Mouse (Mus musculus): ENCODE measurements around the gene Brox.

DNA sequence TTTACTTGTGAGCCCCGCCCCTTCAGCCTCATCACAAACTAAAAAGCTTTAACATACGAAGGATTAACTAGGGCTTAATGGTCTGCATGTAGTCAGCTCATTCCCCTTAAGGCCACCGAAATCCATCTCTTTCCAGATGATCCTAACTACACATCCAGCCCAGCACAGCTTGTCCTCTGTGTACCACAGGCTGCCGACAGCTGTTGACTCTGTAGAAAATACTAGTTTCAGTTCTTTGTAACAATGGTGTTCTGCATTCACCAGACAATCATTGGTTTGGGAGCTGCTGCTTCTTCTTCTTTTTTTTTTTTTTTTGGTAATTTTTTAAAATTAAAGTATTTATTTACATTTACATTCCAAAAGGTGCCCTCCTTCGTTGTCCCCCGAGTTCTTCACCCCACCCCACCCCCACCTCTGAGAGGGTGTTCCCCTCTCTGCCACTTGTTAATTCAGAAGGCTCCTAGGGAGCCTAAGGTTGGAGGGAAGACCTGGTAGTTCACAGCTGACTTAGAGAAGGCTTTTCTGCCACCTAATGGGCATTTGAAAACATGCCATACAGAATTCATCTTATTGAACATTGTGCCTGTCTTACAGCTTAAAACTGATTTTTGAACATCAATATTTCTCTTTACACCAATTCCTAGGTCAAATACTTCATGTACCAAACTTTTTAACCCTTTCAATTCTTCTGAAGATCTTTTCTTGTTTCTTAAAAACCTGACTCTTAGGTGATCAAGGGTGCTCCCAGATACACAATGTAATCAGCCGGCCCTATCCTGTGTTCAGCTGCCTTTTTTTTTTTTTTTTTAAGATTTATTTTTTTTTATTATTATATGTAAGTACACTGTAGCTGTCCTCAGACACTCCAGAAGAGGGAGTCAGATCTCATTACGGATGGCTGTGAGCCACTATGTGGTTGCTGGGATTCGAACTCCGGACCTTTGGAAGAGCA lies 23.9 kb downstream of the Brox start:
- TF ChIP-seq MAFK (IDR thresholded peaks at IDR 0.05; ENCODE audit: insufficient read depth, low read depth, low read length) (no peak), ZC3H11A (IDR thresholded peaks at IDR 0.05; ENCODE audit: borderline replicate concordance, low read depth, low read length) (0 out of 2 replicates have a peak, but pooled peaks have one; percentile 47), CHD2 (IDR thresholded peaks at IDR 0.05; ENCODE audit: low read depth, low read length) (no peak), HCFC1 (IDR thresholded peaks at IDR 0.05; ENCODE audit: borderline replicate concordance, insufficient read depth, low read length) (no peak), ZNF384 (IDR thresholded peaks at IDR 0.05; ENCODE audit: low read depth, low read length) (no peak)

Measured in ES-E14 (cell line).